Mouse (Mus musculus): ENCODE measurements around the gene Slc37a3. TPM values are rescaled to one million over a fixed set of nuclear protein-coding genes. Genes with fewer than 3 reads are reported as not detected.
A peak's percentile ranks its signal among the peaks of the same experiment; 100 is the strongest.
"Not testable (repeated sequence)": the region's sequence is repeated elsewhere in the genome, so short reads cannot be mapped to it uniquely, and the experiment has no call there.

Slc37a3 gene
- polyA plus RNA-seq, 1 experiment, result 13.2 TPM

DNA sequence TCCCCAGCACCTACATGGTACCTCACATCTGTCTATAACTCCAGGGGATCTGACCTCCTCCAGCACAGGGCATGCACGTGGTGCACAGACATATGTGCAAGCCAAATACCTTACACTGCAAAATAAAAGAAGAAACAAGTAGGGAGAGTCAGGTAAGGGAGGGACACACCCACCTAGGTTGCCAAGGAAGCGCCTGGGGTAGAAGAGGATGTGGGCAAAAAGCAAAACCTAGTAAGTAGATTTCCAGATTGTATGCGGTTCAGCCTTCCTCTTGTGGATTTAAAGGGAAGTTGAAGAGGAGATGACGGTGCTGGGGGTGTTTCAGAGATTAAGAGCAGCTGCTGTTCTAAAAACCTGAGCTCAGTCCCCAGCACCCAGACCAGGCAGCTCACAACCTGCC is 1.7 kb upstream of the Slc37a3 start:
- Histone ChIP-seq H3K27me3 (ENCODE audit: control insufficient read depth, insufficient read depth, low read length) (no peaks in the 10 kb centered on the region), H3K4me3 (ENCODE audit: low read depth, low read length) (no peak overlapping the region), H3K27ac (ENCODE audit: insufficient read depth, low read depth, low read length) (peak overlapping the region; percentile 84), H3K36me3 (ENCODE audit: control insufficient read depth, insufficient read depth, low read length) (peaks cover 3% of the 10 kb centered on the region; the same call in 1 of the 2 replicates), H3K4me1 (ENCODE audit: control insufficient read depth, insufficient read depth, insufficient read length, low read length) (peaks cover 5% of the 10 kb centered on the region)
- 59% methylated on average over 4 of the region's 4 CpGs for WGBS
- TF ChIP-seq POLR2A (IDR thresholded peaks at IDR 0.05; ENCODE audit: low read depth, low read length), result no peak
- no peak for TF ChIP-seq CTCF (IDR thresholded peaks at IDR 0.05; ENCODE audit: extremely low read depth, insufficient read length, insufficient replicate concordance, low read depth, low read length)

DNA sequence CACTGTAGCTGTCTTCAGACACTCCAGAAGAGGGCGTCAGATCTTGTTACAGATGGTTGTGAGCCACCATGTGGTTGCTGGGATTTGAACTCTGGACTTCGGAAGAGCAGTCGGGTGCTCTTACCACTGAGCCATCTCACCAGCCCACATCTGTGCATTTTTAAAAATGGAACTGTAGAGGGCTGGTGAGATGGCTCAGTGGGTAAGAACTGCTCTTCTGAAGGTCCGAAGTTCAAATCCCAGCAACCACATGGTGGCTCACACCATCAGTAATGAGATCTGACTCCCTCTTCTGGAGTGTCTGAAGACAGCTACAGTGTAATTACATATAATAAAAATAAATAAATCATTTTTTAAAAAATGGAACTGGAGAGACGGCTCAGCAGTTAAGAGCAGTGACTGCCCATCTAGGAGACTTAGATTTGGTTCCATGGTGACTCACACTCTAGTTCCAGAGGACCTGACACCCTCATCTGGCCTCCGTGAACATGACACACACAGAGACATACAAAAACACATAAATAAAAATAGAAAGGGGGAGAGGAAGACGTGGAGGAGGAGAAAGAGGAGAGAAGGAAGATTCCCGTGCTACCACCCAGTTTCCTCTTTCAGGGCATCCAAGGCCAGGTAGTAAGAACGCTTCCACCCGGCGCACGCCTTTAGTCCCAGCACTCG is 823 bp upstream of the Slc37a3 start:
- H3K4me3 ChIP-seq (ENCODE audit: low read depth, low read length); H3K27ac ChIP-seq (ENCODE audit: insufficient read depth, low read depth, low read length): not testable (repeated sequence)
- 72% methylated on average over 13 of the region's 13 CpGs for WGBS

GRCm38 (mm10) chr6:39376775-39377174 is 700 bp downstream of the Slc37a3 start:
- Histone ChIP-seq H3K27me3 (ENCODE audit: control insufficient read depth, insufficient read depth, low read length) (no peaks in the 10 kb centered on the region), H3K36me3 (ENCODE audit: control insufficient read depth, insufficient read depth, low read length) (no peaks in the 10 kb centered on the region), H3K4me3 (ENCODE audit: low read depth, low read length) (peak overlapping the region; percentile 99), H3K27ac (ENCODE audit: insufficient read depth, low read depth, low read length) (no peak overlapping the region), H3K4me1 (ENCODE audit: control insufficient read depth, insufficient read depth, insufficient read length, low read length) (peaks cover 7% of the 10 kb centered on the region)
- TF ChIP-seq POLR2A (IDR thresholded peaks at IDR 0.05; ENCODE audit: low read depth, low read length) (no peak), CTCF (IDR thresholded peaks at IDR 0.05; ENCODE audit: extremely low read depth, insufficient read length, insufficient replicate concordance, low read depth, low read length) (no peak)
- WGBS, result 6% methylated on average over 9 of the region's 9 CpGs

More for the DNA sequence above, 823 bp upstream of the Slc37a3 start:
- H3K27me3 ChIP-seq (ENCODE audit: control insufficient read depth, insufficient read depth, low read length); H3K4me1 ChIP-seq (ENCODE audit: control insufficient read depth, insufficient read depth, insufficient read length, low read length); H3K36me3 ChIP-seq (ENCODE audit: control insufficient read depth, insufficient read depth, low read length): not testable (repeated sequence)

DNA sequence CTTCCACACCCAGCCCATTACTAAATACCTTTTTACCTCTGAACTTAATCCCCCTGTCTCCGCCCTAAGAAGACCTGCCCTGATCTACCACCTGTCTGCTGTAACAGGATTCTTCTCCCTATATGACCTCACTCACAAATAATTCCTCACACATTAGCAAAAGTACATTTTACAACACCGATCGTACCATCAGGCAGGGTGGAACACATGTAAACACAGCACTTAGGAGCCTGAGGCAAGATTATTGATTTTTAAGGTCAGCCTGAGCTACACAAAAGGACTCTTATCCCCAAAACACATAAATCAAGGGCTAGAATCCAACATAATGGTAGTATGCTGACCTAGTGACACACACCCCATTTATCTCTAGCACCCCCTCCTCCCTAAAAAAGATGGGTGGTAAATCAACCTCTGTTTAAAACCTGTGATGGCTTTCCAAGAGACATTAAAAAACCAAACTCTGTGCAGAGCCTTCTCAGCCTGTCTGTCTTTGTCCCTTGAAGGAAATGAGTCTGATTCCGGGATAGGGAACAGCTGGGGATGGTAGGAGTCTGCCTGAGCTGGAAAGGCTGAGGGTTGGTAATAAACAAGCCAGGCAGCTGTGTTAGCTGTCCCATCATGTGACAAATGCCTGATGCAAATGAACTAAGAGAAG is 4.0 kb downstream of the Slc37a3 start:
- Histone ChIP-seq H3K4me1 (ENCODE audit: control insufficient read depth, insufficient read depth, insufficient read length, low read length) (peaks cover 7% of the 10 kb centered on the region), H3K4me3 (ENCODE audit: low read depth, low read length) (no peak overlapping the region), H3K27me3 (ENCODE audit: control insufficient read depth, insufficient read depth, low read length) (no peaks in the 10 kb centered on the region), H3K27ac (ENCODE audit: insufficient read depth, low read depth, low read length) (no peak overlapping the region), H3K36me3 (ENCODE audit: control insufficient read depth, insufficient read depth, low read length) (peaks cover 2% of the 10 kb centered on the region; the same call in 1 of the 2 replicates)
- TF ChIP-seq CTCF (IDR thresholded peaks at IDR 0.05; ENCODE audit: extremely low read depth, insufficient read length, insufficient replicate concordance, low read depth, low read length) (no peak), POLR2A (IDR thresholded peaks at IDR 0.05; ENCODE audit: low read depth, low read length) (no peak)
- WGBS, result 31% methylated on average over 4 of the region's 4 CpGs

DNA sequence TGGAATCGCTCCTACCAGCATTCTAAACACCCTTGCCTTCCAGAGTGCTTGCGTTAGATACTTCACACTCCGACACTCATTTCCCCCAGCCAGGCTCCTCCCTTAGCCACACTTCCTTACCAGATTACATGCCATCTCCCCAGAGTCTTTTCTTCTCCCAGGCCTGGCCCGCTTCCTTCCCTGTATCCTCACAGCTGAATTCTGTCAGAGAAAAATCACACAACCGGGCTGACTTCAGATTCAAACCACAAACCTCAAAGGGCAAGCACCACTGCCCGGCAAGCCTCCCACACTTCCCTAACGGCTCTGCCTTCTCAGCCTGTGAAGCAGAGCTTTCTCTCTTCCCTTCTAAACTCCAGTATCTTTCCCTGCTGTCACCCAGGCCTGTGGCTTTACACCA is 4.7 kb downstream of the Slc37a3 start:
- Histone ChIP-seq H3K4me3 (ENCODE audit: low read depth, low read length) (no peak overlapping the region), H3K27me3 (ENCODE audit: control insufficient read depth, insufficient read depth, low read length) (no peaks in the 10 kb centered on the region), H3K27ac (ENCODE audit: insufficient read depth, low read depth, low read length) (no peak overlapping the region), H3K4me1 (ENCODE audit: control insufficient read depth, insufficient read depth, insufficient read length, low read length) (peaks cover 7% of the 10 kb centered on the region), H3K36me3 (ENCODE audit: control insufficient read depth, insufficient read depth, low read length) (peaks cover 4% of the 10 kb centered on the region; the same call in 1 of the 2 replicates)
- TF ChIP-seq POLR2A (IDR thresholded peaks at IDR 0.05; ENCODE audit: low read depth, low read length) (no peak), CTCF (IDR thresholded peaks at IDR 0.05; ENCODE audit: extremely low read depth, insufficient read length, insufficient replicate concordance, low read depth, low read length) (no peak)
- 34% methylated on average over 7 of the region's 7 CpGs for whole genome bisulfite sequencing

- Histone ChIP-seq H3K27ac (ENCODE audit: insufficient read depth, low read depth, low read length) (no peak overlapping the region), H3K36me3 (ENCODE audit: control insufficient read depth, insufficient read depth, low read length) (peaks cover 6% of the 10 kb centered on the region; the same call in 1 of the 2 replicates), H3K27me3 (ENCODE audit: control insufficient read depth, insufficient read depth, low read length) (no peaks in the 10 kb centered on the region), H3K4me1 (ENCODE audit: control insufficient read depth, insufficient read depth, insufficient read length, low read length) (peaks cover 7% of the 10 kb centered on the region), H3K4me3 (ENCODE audit: low read depth, low read length) (no peak overlapping the region)
- TF ChIP-seq CTCF (IDR thresholded peaks at IDR 0.05; ENCODE audit: extremely low read depth, insufficient read length, insufficient replicate concordance, low read depth, low read length), result no peak
- no peak for TF ChIP-seq POLR2A (IDR thresholded peaks at IDR 0.05; ENCODE audit: low read depth, low read length)
Observed at GRCm38 (mm10) chr6:39372042-39372441, 5.4 kb downstream of the Slc37a3 start.

DNA sequence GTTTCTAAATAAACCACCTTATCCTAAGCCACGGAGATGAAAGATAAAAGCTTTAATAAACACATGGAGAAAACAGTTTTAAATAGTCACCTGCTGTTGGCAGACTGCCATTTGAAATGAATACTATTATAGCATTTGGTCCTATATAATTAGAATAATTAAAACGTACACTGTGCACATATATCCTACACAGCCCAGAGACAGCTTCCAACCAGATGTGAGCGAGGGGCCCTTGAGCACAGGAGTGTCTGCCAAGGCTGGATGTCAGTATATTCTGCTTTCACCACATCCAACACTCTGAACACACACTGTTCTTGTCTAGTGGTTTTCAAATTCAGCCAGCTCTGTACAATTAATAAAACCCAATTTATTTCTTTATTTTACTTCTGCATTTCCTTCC is 7.8 kb downstream of the Slc37a3 start:
- 53% methylated on average over 3 of the region's 3 CpGs for WGBS
- Histone ChIP-seq H3K27ac (ENCODE audit: insufficient read depth, low read depth, low read length) (no peak overlapping the region; the same call in 1 of the 2 replicates), H3K36me3 (ENCODE audit: control insufficient read depth, insufficient read depth, low read length) (peaks cover 23% of the 10 kb centered on the region), H3K27me3 (ENCODE audit: control insufficient read depth, insufficient read depth, low read length) (no peaks in the 10 kb centered on the region), H3K4me3 (ENCODE audit: low read depth, low read length) (no peak overlapping the region), H3K4me1 (ENCODE audit: control insufficient read depth, insufficient read depth, insufficient read length, low read length) (0 out of 2 replicates have a peak, but pooled peaks cover 2% of the 10 kb centered on the region)
- TF ChIP-seq POLR2A (IDR thresholded peaks at IDR 0.05; ENCODE audit: low read depth, low read length) (no peak), CTCF (IDR thresholded peaks at IDR 0.05; ENCODE audit: extremely low read depth, insufficient read length, insufficient replicate concordance, low read depth, low read length) (no peak)
